Mouse (Mus musculus) neural tube, embryonic 10.5 days (tissue): Measurements from ENCODE around the gene Srgap2.
"Not testable (repeated sequence)": the region's sequence is repeated elsewhere in the genome, so short reads cannot be mapped to it uniquely, and the experiment has no call there.

ENCODE experiments used
- DNase-seq: peaks from one replicate; pipeline ENCODE4 v3.0.0-alpha.2; 2017; ENCODE audit warnings: low spot score; ENCODE audit errors: extremely low spot score

Gene Srgap2

GRCm38 (mm10) chr1:131345422-131346419 is 181.4 kb downstream of the Srgap2 start:
- DNase-seq = no peak

- DNase-seq = no peak
Observed at GRCm38 (mm10) chr1:131344691-131345090, 182.5 kb downstream of the Srgap2 start.

- no peak for DNase-seq
Observed at GRCm38 (mm10) chr1:131336017-131336416, 191.1 kb downstream of the Srgap2 start.

- no peak for DNase-seq
Observed at GRCm38 (mm10) chr1:131335604-131336003, 191.5 kb downstream of the Srgap2 start.

- no peak for DNase-seq
Observed at GRCm38 (mm10) chr1:131331180-131331579, 196.0 kb downstream of the Srgap2 start.

GRCm38 (mm10) chr1:131329093-131329492 is 198.1 kb downstream of the Srgap2 start:
- DNase-seq = not testable (repeated sequence)

- no peak for DNase-seq
Observed at GRCm38 (mm10) chr1:131327167-131327566, 200.0 kb downstream of the Srgap2 start.

GRCm38 (mm10) chr1:131324816-131325463 is 202.2 kb downstream of the Srgap2 start:
- DNase-seq = no peak

- DNase-seq = no peak
Observed at GRCm38 (mm10) chr1:131319598-131320330, 207.4 kb downstream of the Srgap2 start.

- DNase-seq = no peak
Observed at GRCm38 (mm10) chr1:131318397-131318796, 208.8 kb downstream of the Srgap2 start.

- no peak for DNase-seq
Observed at GRCm38 (mm10) chr1:131317625-131318024, 209.5 kb downstream of the Srgap2 start.

GRCm38 (mm10) chr1:131311284-131311683 is 215.9 kb downstream of the Srgap2 start:
- no peak for DNase-seq

GRCm38 (mm10) chr1:131310237-131310818 is 216.8 kb downstream of the Srgap2 start:
- DNase-seq = no peak

- no peak for DNase-seq
Observed at GRCm38 (mm10) chr1:131300750-131301149, 226.4 kb downstream of the Srgap2 start.

GRCm38 (mm10) chr1:131299788-131300187 is 227.4 kb downstream of the Srgap2 start:
- no peak for DNase-seq

GRCm38 (mm10) chr1:131299240-131299639 is 227.9 kb downstream of the Srgap2 start:
- no peak for DNase-seq

GRCm38 (mm10) chr1:131298171-131298570 is 229.0 kb downstream of the Srgap2 start:
- DNase-seq = no peak

GRCm38 (mm10) chr1:131296726-131297125 is 230.4 kb downstream of the Srgap2 start:
- DNase-seq = no peak

- no peak for DNase-seq
Observed at GRCm38 (mm10) chr1:131295200-131295599, 232.0 kb downstream of the Srgap2 start.

GRCm38 (mm10) chr1:131293922-131294250 is 233.3 kb downstream of the Srgap2 start:
- no peak for DNase-seq

- no peak for DNase-seq
Observed at GRCm38 (mm10) chr1:131293221-131293921, 233.8 kb downstream of the Srgap2 start.
